Mouse (Mus musculus): ENCODE results near the gene Sinhcaf.

DNA sequence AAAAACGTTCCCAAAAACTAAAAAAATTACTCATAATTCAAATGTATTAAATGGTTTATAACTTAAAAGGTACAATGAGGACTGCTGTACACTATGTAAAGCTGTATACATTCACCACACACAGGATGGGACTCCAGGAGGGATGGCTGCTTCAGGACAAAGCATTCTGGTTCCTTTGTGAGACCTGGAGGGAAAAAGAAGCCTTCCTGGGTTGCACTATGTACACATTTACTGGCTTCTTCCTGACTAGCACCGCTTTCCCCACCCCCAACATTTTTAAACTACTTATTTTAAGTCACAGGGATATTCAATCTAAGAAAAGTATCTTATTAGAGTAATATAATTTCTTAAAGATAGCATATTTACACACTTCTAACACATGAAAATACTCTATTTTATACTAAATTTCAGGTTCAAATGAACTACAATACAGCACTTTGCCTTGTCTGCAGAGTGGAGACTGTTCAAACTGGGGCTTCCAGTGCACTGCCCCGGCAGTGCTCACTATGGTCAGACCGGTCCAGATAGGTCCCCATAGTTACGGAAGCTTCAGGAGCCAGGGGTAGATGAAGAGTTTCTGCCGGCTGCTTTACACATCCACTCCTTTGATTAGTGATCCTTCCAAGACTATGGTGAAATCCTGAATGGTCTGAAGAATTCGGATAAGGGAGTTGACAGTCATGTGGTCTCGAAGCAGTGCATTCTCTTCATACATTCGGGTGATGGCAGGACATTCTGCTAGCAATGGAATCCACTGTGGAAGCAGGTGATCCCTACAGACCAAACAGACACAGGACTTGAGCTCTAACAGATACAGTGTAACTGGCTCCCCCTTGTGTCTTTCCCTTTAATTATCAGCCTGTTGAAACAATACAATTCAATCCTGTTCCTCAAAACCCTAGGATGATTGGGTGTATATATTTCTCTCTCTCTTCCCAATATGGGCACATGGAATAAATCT is 47.1 kb upstream of the Sinhcaf start:
- TF ChIP-seq CTCF (IDR thresholded peaks at IDR 0.05; ENCODE audit: extremely low read depth, insufficient read length, insufficient replicate concordance, low read depth, low read length) = no peak
- no peak for TF ChIP-seq POLR2A (IDR thresholded peaks at IDR 0.05; ENCODE audit: low read depth, low read length)
